Mouse (Mus musculus) kidney, embryonic 14.5 days (tissue): Measurements from ENCODE around the gene Fam181a. TPM values are rescaled to one million over a fixed set of nuclear protein-coding genes. Genes with fewer than 3 reads are reported as not detected.

Source experiments
- ATAC-seq: fragments of 200-750 bp; cut with Nextera tagmentation; 2 replicates; pipeline ENCODE4 v1.8.0; 2017; ENCODE audit warnings: moderate number of reproducible peaks, mild to moderate bottlenecking, moderate TSS enrichment, moderate library complexity; ENCODE audit not compliant: low FRiP score, low TSS enrichment
- H3K27ac ChIP-seq: fragments of 300-500 bp; sonication (generic); 2 replicates; pipeline ENCODE4 v1.5.1; 2014; ENCODE audit warnings: low read depth, mild to moderate bottlenecking, low read length, moderate library complexity, mixed read lengths
- H3K27me3 ChIP-seq: fragments of 300-500 bp; sonication (generic); 2 replicates; pipeline ENCODE4 v1.6.1; 2014; ENCODE audit warnings: mild to moderate bottlenecking, low read length; ENCODE audit not compliant: control insufficient read depth, insufficient read depth
- H3K36me3 ChIP-seq: fragments of 300-500 bp; sonication (generic); 2 replicates; pipeline ENCODE4 v1.6.1; 2014; ENCODE audit warnings: low read length, mixed read lengths; ENCODE audit not compliant: control insufficient read depth, insufficient read depth
- H3K4me1 ChIP-seq: fragments of 300-500 bp; sonication (generic); 2 replicates; pipeline ENCODE4 v1.6.1; 2014; ENCODE audit warnings: low read length, mixed read lengths; ENCODE audit not compliant: control insufficient read depth, insufficient read depth
- H3K4me2 ChIP-seq: fragments of 300-500 bp; sonication (generic); replicated peaks from 2 replicates; pipeline ENCODE4 v1.6.1; 2014; ENCODE audit warnings: low read depth, mild to moderate bottlenecking, low read length
- H3K4me3 ChIP-seq: fragments of 300-500 bp; sonication (generic); 2 replicates; pipeline ENCODE4 v1.5.1; 2014; ENCODE audit warnings: mild to moderate bottlenecking, low read length
- H3K9ac ChIP-seq: fragments of 300-500 bp; sonication (generic); 2 replicates; pipeline ENCODE4 v1.6.1; 2014; ENCODE audit warnings: low read depth, mild to moderate bottlenecking, low read length, moderate library complexity
- H3K9me3 ChIP-seq: fragments of 300-500 bp; sonication (generic); 2 replicates; pipeline ENCODE4 v1.6.1; 2016; ENCODE audit warnings: low read length; ENCODE audit not compliant: control insufficient read depth
- WGBS: fragments of 180-500 bp; shearing (Covaris S2); extraction: QIAGEN DNeasy Blood & Tissue Kit; methylation state at CpG from one replicate; pipeline ENCODE4 v1.1.7; 2014; 5-methylcytosine and 5-hydroxymethylcytosine counted together
- polyA plus RNA-seq: library from polyadenylated mRNA; unstranded; fragments of >200 nt; fragmentation: Nextera tagmentation; extraction: Ambion mirVana; gene quantifications from 2 replicates; pipeline ENCODE4 v1.2.1, GENCODE M21; 2014

Gene Fam181a
- polyA plus RNA-seq, 1 experiment from 2014 or later, result not detected

DNA sequence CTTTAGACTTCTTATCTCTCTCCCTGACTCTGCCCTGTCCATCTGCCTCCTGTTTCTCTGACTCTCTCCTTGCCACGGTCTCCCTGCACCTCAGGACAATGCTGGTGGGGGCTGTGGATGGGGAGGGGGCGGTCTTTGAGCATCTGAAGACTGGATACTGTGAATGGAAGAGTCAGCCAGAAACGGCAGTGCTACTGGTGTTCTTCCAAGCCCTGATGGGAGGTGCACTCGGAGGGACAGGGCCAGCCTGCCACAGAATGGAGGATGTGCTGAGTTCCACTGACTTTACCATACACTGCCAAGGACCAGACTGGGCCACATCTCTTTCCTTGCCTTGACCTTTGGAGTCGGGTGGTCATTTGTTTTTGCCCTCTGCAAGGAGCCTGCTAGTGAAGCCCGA is 27.8 kb upstream of the Fam181a start:
- H3K36me3 ChIP-seq, result no peaks in the 10 kb centered on the region
- ATAC-seq, result no peak
- no peaks in the 10 kb centered on the region for H3K27me3 ChIP-seq
- no peak overlapping the region for H3K4me2 ChIP-seq
- H3K4me1 ChIP-seq, result no peaks in the 10 kb centered on the region
- H3K9me3 ChIP-seq, result peaks cover 2% of the 10 kb centered on the region; the same call in 1 of the 2 replicates
- H3K9ac ChIP-seq, result no peak overlapping the region
- no peak overlapping the region for H3K27ac ChIP-seq
- no peak overlapping the region for H3K4me3 ChIP-seq
- WGBS, result 72% methylated on average over 6 of the region's 6 CpGs

DNA sequence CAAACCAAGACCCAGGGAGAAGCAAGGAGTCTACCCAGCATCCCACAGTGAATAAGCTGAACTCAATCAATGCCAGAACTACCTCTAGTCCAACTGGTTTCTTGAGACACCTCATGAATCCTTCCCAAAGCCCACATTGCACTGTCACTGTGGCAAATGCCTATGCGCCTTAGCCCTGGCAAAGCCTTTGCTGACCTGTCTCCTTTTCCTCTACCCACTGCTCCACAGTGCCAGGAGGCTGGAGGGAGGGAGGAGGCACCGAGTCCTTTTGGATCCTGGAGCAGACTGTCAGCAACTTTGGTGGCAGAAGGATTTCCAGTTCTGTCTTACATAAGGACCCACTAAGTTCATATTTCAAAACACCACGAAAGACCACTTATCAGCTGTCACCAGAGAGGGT is 27.4 kb upstream of the Fam181a start:
- no peak overlapping the region for H3K9ac ChIP-seq
- H3K4me3 ChIP-seq, result no peak overlapping the region
- H3K27ac ChIP-seq, result no peak overlapping the region
- H3K4me2 ChIP-seq, result no peak overlapping the region
- H3K4me1 ChIP-seq, result no peaks in the 10 kb centered on the region
- H3K9me3 ChIP-seq, result no peaks in the 10 kb centered on the region
- ATAC-seq, result no peak
- no peaks in the 10 kb centered on the region for H3K36me3 ChIP-seq
- H3K27me3 ChIP-seq, result no peaks in the 10 kb centered on the region
- WGBS, result 92% methylated on average over 3 of the region's 3 CpGs

DNA sequence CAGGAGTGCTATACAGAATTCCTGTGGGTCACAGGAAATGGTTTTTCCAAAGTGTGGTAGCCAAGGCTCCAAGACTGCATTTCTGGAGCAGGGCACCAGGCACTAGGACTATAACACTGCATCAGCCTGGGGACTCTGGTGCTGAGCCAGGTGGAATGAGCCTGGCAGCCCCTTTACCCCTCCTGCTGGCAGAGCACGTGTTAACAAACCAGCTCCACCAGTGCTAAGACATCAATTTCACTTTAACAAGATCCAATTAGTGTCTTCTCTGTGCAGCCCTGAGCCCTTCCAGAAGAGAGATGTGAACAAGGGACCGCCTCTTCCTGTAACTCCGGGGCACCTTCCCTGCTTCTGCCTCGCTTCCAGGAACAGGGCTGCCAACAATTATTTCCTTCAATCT is 23.5 kb upstream of the Fam181a start:
- Histone ChIP-seq H3K4me2 (no peak overlapping the region), H3K4me3 (no peak overlapping the region), H3K9me3 (no peaks in the 10 kb centered on the region), H3K27ac (no peak overlapping the region), H3K36me3 (no peaks in the 10 kb centered on the region), H3K4me1 (no peaks in the 10 kb centered on the region), H3K27me3 (no peaks in the 10 kb centered on the region), H3K9ac (no peak overlapping the region)
- WGBS, result 78% methylated on average over 4 of the region's 4 CpGs
- ATAC-seq, result no peak

DNA sequence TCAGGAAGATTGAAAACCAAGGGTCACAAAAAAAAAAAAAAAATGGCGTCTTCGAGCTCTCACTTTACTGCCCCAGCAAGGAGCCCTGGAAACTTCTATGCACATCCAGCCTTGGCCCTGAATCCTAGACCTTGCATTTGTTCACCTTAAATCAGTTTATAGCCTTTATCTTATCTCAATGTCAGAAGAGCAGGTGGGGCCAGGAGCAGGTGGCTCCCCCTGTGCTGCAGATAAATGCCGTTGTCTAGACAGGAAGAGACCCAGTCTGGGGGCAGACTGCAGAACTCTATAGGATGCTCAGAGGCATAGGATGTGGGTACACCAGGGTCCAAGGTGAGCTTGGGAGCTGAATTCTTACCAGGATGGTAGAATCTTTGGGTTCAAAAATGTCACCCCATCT is 18.4 kb upstream of the Fam181a start:
- H3K9me3 ChIP-seq, result no peaks in the 10 kb centered on the region
- ATAC-seq, result no peak
- no peak overlapping the region for H3K4me3 ChIP-seq
- no peaks in the 10 kb centered on the region for H3K36me3 ChIP-seq
- no peak overlapping the region for H3K9ac ChIP-seq
- no peak overlapping the region for H3K27ac ChIP-seq
- WGBS, result 91% methylated on average over 3 of the region's 3 CpGs
- no peaks in the 10 kb centered on the region for H3K4me1 ChIP-seq
- H3K4me2 ChIP-seq, result no peak overlapping the region
- no peaks in the 10 kb centered on the region for H3K27me3 ChIP-seq

DNA sequence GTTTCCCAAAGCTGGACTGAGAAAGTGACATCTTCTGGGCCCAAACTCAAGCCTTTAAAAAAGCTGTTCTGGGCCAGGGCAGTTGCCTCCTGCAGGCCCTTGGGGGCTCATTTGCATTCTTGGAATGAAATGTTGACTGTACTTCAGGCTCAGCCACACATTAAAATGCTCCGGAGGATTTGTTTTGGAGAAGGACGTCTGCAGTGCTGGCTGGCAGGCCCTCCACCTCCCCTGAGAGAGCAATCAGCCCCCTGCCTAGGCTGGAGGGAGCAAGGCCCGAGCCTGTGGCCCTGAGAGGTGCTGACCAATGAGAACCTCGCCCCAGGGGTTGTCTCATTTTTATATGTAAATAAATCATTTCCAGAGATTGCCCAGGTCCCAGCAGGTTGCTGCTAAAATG is 14.5 kb upstream of the Fam181a start:
- Histone ChIP-seq H3K4me2 (no peak overlapping the region), H3K4me3 (no peak overlapping the region), H3K9ac (no peak overlapping the region), H3K4me1 (0 out of 2 replicates have a peak, but pooled peaks cover 4% of the 10 kb centered on the region), H3K36me3 (no peaks in the 10 kb centered on the region), H3K27ac (no peak overlapping the region), H3K9me3 (no peaks in the 10 kb centered on the region), H3K27me3 (no peaks in the 10 kb centered on the region)
- no peak for ATAC-seq
- WGBS, result 20% methylated on average over 4 of the region's 4 CpGs

DNA sequence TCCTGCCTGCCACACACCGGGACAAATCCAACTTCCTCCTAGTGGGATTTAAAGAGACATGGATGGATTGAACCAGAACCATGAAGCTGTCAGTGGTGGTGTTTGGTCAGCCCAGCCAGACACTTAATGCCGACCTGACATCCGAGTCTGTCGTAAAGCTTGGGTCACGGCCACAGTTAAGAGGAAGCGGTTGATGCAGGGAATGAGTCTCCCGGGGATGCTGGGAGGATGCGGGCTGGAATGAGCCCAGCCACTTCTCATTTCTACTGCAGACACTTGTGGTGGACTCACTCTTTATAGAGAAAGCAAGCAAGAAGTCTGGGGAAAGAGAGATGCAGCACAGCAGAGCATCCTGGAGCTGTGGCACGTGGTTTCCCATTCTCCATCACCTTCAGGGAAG is 10.3 kb upstream of the Fam181a start:
- WGBS, result 24% methylated on average over 9 of the region's 9 CpGs

GRCm38 (mm10) chr12:103301645-103302044 is 9.1 kb upstream of the Fam181a start:
- WGBS, result 48% methylated on average over 2 of the region's 2 CpGs
- H3K36me3 ChIP-seq, result no peaks in the 10 kb centered on the region

More for the DNA sequence above, 10.3 kb upstream of the Fam181a start:
- ATAC-seq, result no peak
- Histone ChIP-seq H3K4me3 (no peak overlapping the region), H3K27ac (no peak overlapping the region), H3K9me3 (no peaks in the 10 kb centered on the region), H3K4me2 (no peak overlapping the region), H3K4me1 (0 out of 2 replicates have a peak, but pooled peaks cover 4% of the 10 kb centered on the region), H3K9ac (no peak overlapping the region), H3K36me3 (no peaks in the 10 kb centered on the region), H3K27me3 (no peaks in the 10 kb centered on the region)

GRCm38 (mm10) chr12:103302960-103303359 is 7.8 kb upstream of the Fam181a start:
- Histone ChIP-seq H3K4me3 (no peak overlapping the region), H3K36me3 (no peaks in the 10 kb centered on the region), H3K4me2 (no peak overlapping the region), H3K9ac (no peak overlapping the region), H3K4me1 (0 out of 2 replicates have a peak, but pooled peaks cover 4% of the 10 kb centered on the region), H3K27me3 (no peaks in the 10 kb centered on the region), H3K9me3 (no peaks in the 10 kb centered on the region), H3K27ac (no peak overlapping the region)
- WGBS, result 81% methylated on average over 1 of the region's 1 CpGs
- ATAC-seq, result no peak

More at GRCm38 (mm10) chr12:103301645-103302044, 9.1 kb upstream of the Fam181a start:
- H3K4me3 ChIP-seq, result no peak overlapping the region
- no peak overlapping the region for H3K27ac ChIP-seq
- no peaks in the 10 kb centered on the region for H3K27me3 ChIP-seq
- no peak overlapping the region for H3K9ac ChIP-seq
- ATAC-seq, result no peak
- H3K4me2 ChIP-seq, result no peak overlapping the region
- no peaks in the 10 kb centered on the region for H3K9me3 ChIP-seq
- 0 out of 2 replicates have a peak, but pooled peaks cover 4% of the 10 kb centered on the region for H3K4me1 ChIP-seq

DNA sequence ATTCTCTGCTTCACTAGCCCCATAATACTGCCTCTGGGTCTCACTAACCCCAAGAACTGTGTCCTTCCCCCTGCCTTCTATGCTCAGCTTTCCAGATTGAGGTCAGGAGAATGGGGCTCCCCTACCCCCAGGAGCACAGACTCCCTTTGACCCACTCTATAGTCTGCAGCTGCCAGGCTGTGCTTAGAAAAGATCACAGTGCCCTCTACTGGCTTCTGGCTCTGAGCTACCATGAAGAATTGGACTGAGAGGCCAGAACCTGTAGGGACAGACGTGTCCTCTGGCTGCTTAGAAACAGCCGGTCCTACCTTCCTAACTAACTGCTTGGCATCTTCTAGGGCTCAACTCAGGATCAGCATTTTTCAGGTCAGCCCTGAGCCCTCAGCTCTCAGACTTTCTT is 4.6 kb upstream of the Fam181a start:
- H3K36me3 ChIP-seq, result no peaks in the 10 kb centered on the region
- no peak for ATAC-seq
- H3K4me3 ChIP-seq, result no peak overlapping the region
- no peaks in the 10 kb centered on the region for H3K27me3 ChIP-seq
- no peak overlapping the region for H3K27ac ChIP-seq
- no peaks in the 10 kb centered on the region for H3K4me1 ChIP-seq
- no peak overlapping the region for H3K9ac ChIP-seq
- no peaks in the 10 kb centered on the region; the same call in 1 of the 2 replicates for H3K9me3 ChIP-seq
- 39% methylated on average over 2 of the region's 2 CpGs for WGBS
- H3K4me2 ChIP-seq, result no peak overlapping the region
